Mouse (Mus musculus) ES-E14 (cell line): Measurements from ENCODE around the gene Gtf3c1. TPM values are rescaled to one million over a fixed set of nuclear protein-coding genes. Genes with fewer than 3 reads are reported as not detected.

Experiments
- DNase-seq: peaks from one replicate; pipeline ENCODE4 v3.0.0-alpha.2; 2013; ENCODE audit warnings: low read depth, low spot score
- H3K27ac ChIP-seq: 2 replicates; pipeline ENCODE4 v1.5.1; 2012; ENCODE audit warnings: low read depth, mild to moderate bottlenecking, low read length, moderate library complexity, mixed read lengths; ENCODE audit not compliant: poor library complexity, insufficient read depth, severe bottlenecking
- H3K36me3 ChIP-seq: 2 replicates; pipeline ENCODE4 v1.6.1; 2012; ENCODE audit warnings: mild to moderate bottlenecking, low read length, moderate library complexity, mixed read lengths; ENCODE audit not compliant: control insufficient read depth, poor library complexity, insufficient read depth, severe bottlenecking
- H3K4me1 ChIP-seq, 2 experiments: fragments of 150-350 bp in 1 of 2; sonication (generic) in 1 of 2; 2 replicates each; pipeline ENCODE4 v1.6.1; 2012; ENCODE audit warnings: low read length in 2 of 2, mild to moderate bottlenecking in 1 of 2, mixed read lengths in 1 of 2; ENCODE audit not compliant: control insufficient read depth in 2 of 2, insufficient read depth in 2 of 2, poor library complexity in 1 of 2
- H3K4me3 ChIP-seq, 2 experiments: fragments of 150-350 bp in 1 of 2; sonication (generic) in 1 of 2; 2 replicates each; pipeline ENCODE4 v1.5.1; 2012; ENCODE audit warnings: low read length in 2 of 2, low read depth in 1 of 2, mild to moderate bottlenecking in 1 of 2, mixed read lengths in 1 of 2; ENCODE audit not compliant: insufficient read depth in 1 of 2, poor library complexity in 1 of 2, severe bottlenecking in 1 of 2
- H3K9ac ChIP-seq: 2 replicates; pipeline ENCODE4 v1.6.1; 2012; ENCODE audit warnings: low read depth, mild to moderate bottlenecking, low read length, mixed read lengths; ENCODE audit not compliant: poor library complexity, insufficient read depth, severe bottlenecking
- H3K9me3 ChIP-seq: fragments of 150-350 bp; sonication (generic); 2 replicates; pipeline ENCODE4 v1.6.1; 2012; ENCODE audit warnings: low read depth, mild to moderate bottlenecking, low read length; ENCODE audit not compliant: control insufficient read depth, insufficient read depth
- CHD2 ChIP-seq: IDR thresholded peaks from 2 replicates; pipeline ENCODE4 v1.6.1; 2014; ENCODE audit warnings: mild to moderate bottlenecking, low read depth, low read length, inconsistent platforms
- HCFC1 ChIP-seq: IDR thresholded peaks from 2 replicates; pipeline ENCODE4 v1.6.1; 2012; ENCODE audit warnings: low read length, inconsistent platforms, borderline replicate concordance; ENCODE audit not compliant: insufficient read depth
- MAFK ChIP-seq: IDR thresholded peaks from 2 replicates; pipeline ENCODE4 v1.6.1; 2014; ENCODE audit warnings: mild to moderate bottlenecking, low read depth, low read length, inconsistent platforms; ENCODE audit not compliant: insufficient read depth
- ZC3H11A ChIP-seq: IDR thresholded peaks from 2 replicates; pipeline ENCODE4 v1.6.1; 2012; ENCODE audit warnings: low read depth, mild to moderate bottlenecking, inconsistent platforms, low read length, borderline replicate concordance
- ZNF384 ChIP-seq: IDR thresholded peaks from 2 replicates; pipeline ENCODE4 v1.6.1; 2012; ENCODE audit warnings: low read depth, low read length, inconsistent platforms
- in situ Hi-C, 2 experiments: fragments of 600-800 bp; cut with MboI; formaldehyde crosslinking; loops; one replicate each; pipeline ENCODE4 v1.15.1; 2025; ENCODE audit warnings: low sequenced_read_pairs in 2 of 2, inconsistent platforms in 1 of 2; ENCODE audit not compliant: unreplicated experiment in 2 of 2
- total RNA-seq: library from RNA; depleted of rRNA; stranded (reverse); fragments of 300-350 nt; gene quantifications from 2 replicates; pipeline ENCODE4 v1.2.3, GENCODE M21; 2012

The Gtf3c1 gene
- total RNA-seq, 1 experiment, result 83.5 TPM

DNA sequence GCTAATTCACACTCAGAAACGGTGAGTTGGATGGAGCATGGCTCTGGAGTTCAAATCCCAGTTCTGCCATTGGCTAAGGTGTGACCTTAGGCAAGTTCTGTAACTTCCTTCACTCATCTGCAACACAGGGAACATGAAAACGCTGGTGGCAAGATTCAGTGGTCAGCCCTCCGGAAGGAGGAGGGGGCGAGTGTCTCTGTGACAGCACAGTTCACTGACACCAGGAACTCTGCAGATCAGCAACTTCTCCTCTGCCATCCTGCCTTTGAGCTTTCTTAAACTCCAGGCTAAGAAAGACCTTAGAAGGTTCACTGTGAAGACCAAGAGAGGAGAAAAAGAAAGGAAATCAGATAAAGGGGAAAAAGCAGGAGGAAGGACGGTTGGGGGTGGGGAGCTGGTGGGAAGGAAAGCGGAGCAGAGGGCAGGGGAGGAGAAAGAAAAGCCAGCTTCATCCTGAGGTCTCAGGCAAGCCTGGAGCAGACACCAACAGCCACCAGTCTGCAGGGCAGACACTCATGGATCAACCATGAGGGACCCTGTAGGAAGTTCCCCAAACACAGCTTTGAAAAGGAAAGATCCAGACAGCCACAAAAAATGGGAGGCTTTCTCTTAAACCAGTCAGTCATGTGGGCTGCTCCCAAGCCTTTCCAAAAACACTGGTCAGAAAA, 106.8 kb downstream of the Gtf3c1 start:
- TF ChIP-seq ZNF384, result no peak
- no peak for TF ChIP-seq CHD2
- TF ChIP-seq ZC3H11A, result no peak
- no peak for TF ChIP-seq HCFC1
- no peak for TF ChIP-seq MAFK
- no peak overlapping the region for H3K27ac ChIP-seq
- no peaks in the 10 kb centered on the region for H3K36me3 ChIP-seq
- no peak overlapping the region for H3K9ac ChIP-seq
- in situ Hi-C loops, result no loop called here
- no peak for DNase-seq
- no peaks in the 10 kb centered on the region for H3K9me3 ChIP-seq
- H3K4me3 ChIP-seq, result no peak overlapping the region
- H3K4me1 ChIP-seq, result no peaks in the 10 kb centered on the region

DNA sequence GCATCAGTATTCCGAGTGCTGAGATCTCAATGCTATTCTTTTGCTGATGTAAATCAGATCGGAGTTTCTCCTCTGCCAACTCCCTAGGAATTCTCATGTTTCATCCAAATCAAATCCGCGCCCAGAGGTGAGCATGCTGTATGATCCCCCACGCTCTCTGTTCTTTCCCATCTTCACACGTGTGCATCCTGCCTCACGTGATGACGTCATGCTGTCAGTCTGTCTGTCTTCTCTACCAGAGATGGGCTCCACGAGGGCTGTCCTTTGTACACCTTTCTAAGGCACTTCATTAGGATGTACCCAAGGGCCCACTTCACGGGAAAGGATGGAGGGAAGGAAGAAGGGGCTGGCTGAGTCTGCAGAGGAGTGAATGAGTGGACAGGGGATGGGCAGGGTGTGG, 107.4 kb downstream of the Gtf3c1 start:
- Histone ChIP-seq H3K27ac (no peak overlapping the region), H3K9me3 (no peaks in the 10 kb centered on the region), H3K36me3 (no peaks in the 10 kb centered on the region), H3K4me3 (no peak overlapping the region), H3K9ac (no peak overlapping the region), H3K4me1 (no peaks in the 10 kb centered on the region)
- TF ChIP-seq ZNF384, result no peak
- no peak for TF ChIP-seq MAFK
- no peak for TF ChIP-seq CHD2
- no peak for TF ChIP-seq HCFC1
- no peak for TF ChIP-seq ZC3H11A
- DNase-seq, result no peak
- in situ Hi-C loops, result no loop called here

DNA sequence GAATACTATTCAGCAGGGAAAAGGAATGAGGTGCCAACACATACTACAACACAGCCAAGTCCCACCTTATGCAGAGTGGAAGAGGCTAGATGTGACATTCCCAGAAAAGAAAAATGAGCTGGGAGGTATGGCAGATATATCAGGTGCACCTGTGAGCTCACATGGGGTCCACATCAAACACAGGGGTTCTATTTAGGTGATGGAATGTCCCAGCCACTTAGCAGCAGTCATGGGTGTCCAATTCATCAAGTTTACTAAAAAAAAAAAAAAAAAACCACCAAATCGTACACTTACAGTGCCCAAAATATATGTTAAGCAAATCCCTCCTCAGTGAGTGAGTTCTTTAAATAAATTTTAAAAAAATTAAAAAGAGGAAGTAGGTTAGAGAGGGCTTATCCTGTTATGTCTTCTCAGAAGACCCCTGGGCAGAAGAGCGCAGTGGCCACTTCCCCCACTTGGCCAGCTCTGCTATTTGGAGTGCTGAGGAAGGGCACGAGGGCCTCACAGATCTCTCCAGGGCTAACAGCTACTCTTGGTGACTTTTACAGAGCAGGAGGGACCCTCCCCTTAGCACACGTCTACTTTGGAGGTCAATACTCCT, 108.1 kb downstream of the Gtf3c1 start:
- H3K27ac ChIP-seq, result no peak overlapping the region
- H3K4me1 ChIP-seq, result no peaks in the 10 kb centered on the region
- H3K4me3 ChIP-seq, result no peak overlapping the region
- no peak for TF ChIP-seq MAFK
- no peak for TF ChIP-seq HCFC1
- no peaks in the 10 kb centered on the region for H3K9me3 ChIP-seq
- H3K9ac ChIP-seq, result no peak overlapping the region
- in situ Hi-C loops, result no loop called here
- DNase-seq, result no peak
- H3K36me3 ChIP-seq, result no peaks in the 10 kb centered on the region

DNA sequence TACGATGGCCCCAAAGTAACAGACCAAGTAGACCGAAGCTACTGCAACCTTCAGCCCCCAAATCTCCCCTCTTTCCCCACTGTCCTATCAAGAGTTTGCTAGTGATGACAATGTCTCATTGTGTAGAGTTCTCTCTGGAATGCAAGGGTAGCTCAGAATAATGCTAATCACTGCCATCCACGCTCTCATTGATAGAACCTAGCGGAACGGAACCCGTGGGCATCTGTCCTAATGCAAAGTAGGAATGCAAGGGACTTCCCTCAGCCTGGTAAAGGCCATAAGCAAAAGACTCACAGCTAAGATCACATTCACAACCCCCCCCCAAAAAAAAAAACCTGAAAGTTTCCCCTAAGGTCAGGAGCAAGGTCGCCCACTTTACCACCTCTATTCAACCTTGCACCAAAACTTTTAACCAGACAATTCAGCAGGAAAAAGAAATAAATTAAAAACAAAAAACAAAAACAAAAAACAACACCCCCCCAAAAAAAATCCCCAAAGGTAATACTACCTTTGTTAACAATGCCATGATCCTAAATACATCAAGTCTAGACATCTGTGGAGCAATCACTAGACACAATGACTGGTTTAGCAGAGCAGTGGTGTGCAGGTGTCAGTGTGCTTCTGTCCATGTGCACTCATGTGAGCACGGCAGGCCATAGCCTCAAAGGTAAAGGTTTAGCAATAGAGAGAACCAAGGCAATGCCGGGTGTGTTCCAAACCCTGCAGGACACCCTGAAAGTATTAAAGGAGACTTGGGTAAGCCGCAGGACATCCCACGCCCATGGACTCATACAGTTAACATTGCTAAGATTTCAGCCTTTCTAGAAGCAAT, 109.8 kb downstream of the Gtf3c1 start:
- TF ChIP-seq ZNF384 (no peak), ZC3H11A (no peak), MAFK (no peak), CHD2 (no peak), HCFC1 (no peak)
- Histone ChIP-seq H3K4me1 (no peaks in the 10 kb centered on the region), H3K9me3 (no peaks in the 10 kb centered on the region), H3K9ac (no peak overlapping the region), H3K4me3 (no peak overlapping the region), H3K27ac (no peak overlapping the region), H3K36me3 (no peaks in the 10 kb centered on the region)
- DNase-seq, result no peak
- in situ Hi-C loops, result no loop called here
